Mouse (Mus musculus) layer of hippocampus, postnatal 14 days (tissue): Measurements from ENCODE around the gene Susd3. TPM values are rescaled to one million over a fixed set of nuclear protein-coding genes. Genes with fewer than 3 reads are reported as not detected.

ENCODE experiments used
- DNase-seq, 2 experiments: peaks; one replicate each; pipeline ENCODE4 v3.0.0; 2021 to 2022; ENCODE audit warnings: low spot score in 2 of 2, mixed read lengths in 1 of 2
- total RNA-seq, 2 experiments: library from RNA; stranded (reverse); gene quantifications; 2 replicates each; pipeline ENCODE4 v1.2.3; 2021

Susd3 gene
- total RNA-seq, 2 experiments from 2014 or later = 2.6 to 3.7 TPM

GRCm38 (mm10) chr13:49188219-49188965 is 60.1 kb downstream of the Susd3 start:
- DNase-seq = no peak

GRCm38 (mm10) chr13:49187288-49188218 is 61.0 kb downstream of the Susd3 start, which contains the start of gene Ninj1:
Gene Ninj1, plus strand, starts transcription at chr13:49187485.
- DNase-seq = peak; percentile 59 to 74

GRCm38 (mm10) chr13:49186798-49187287 is 61.7 kb downstream of the Susd3 start:
- no peak for DNase-seq

- DNase-seq = no peak
Observed at GRCm38 (mm10) chr13:49183646-49184045, 64.9 kb downstream of the Susd3 start.

GRCm38 (mm10) chr13:49183161-49183560 is 65.3 kb downstream of the Susd3 start:
- DNase-seq = no peak

- no peak for DNase-seq
Observed at GRCm38 (mm10) chr13:49181411-49181984, 67.0 kb downstream of the Susd3 start.

GRCm38 (mm10) chr13:49180691-49181090 is 67.8 kb downstream of the Susd3 start:
- DNase-seq = no peak

Other genes with a start within 250 kb of the Susd3 start
- 10 to 100 TPM; 91.9 to 99.8 TPM for gene Wnk2, start 100.7 kb downstream of the Susd3 start, total RNA-seq
- 10 to 100 TPM; 24.4 to 26.4 TPM for gene Ninj1, start 61.2 kb downstream of the Susd3 start, total RNA-seq
- 10 to 100 TPM; 17.1 to 18.4 TPM for gene Card19, start 32.7 kb downstream of the Susd3 start, total RNA-seq
- gene Fgd3, start 71.6 kb upstream of the Susd3 start, total RNA-seq = 1 to 10 TPM; 7.3 to 7.9 TPM
- 10 to 100 TPM; 47.9 to 48.6 TPM for gene Bicd2, start 92.9 kb upstream of the Susd3 start, total RNA-seq
- 10 to 100 TPM; 21.7 to 22.1 TPM for gene Ippk, start 172.5 kb upstream of the Susd3 start, total RNA-seq
- gene Tes3-ps, start 244.6 kb upstream of the Susd3 start, total RNA-seq = 1 to 10 TPM; 2.0 to 2.2 TPM